Mouse (Mus musculus): ENCODE results near the gene Pde1c. TPM values are rescaled to one million over a fixed set of nuclear protein-coding genes. Genes with fewer than 3 reads are reported as not detected.

The Pde1c gene
- total and polyA plus RNA-seq, 2 experiments from 2014 or later, result 27.5 to 56.0 TPM

DNA sequence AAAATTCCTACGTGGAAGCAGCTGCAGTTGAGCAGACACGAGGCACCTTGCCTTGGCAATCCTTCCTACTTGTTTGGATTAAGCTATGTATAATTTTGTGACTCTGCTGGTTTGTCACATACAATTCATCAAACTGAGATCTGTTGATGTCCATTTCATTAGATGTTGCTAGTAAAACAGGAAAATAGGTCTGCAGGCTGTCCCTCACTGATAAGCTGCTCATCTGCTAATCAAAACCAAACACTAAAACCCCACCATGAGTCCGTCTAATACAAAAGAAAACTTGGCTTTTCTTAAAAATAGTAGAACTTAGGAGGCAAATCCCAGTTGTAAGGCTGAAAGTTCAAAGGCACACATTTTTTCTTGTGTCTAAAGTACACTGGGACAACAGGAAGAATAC, 308.8 kb downstream of the Pde1c start:
- H3K27ac ChIP-seq, result no peak overlapping the region
- H3K36me3 ChIP-seq (ENCODE audit: insufficient read depth, low read length), result no peaks in the 10 kb centered on the region
- DNase-seq (ENCODE audit: low spot score), result no peak
- H3K4me3 ChIP-seq (ENCODE audit: low read length), result no peak overlapping the region
- 83% methylated on average over 3 of the region's 3 CpGs for WGBS
- no peak for TF ChIP-seq CTCF (IDR thresholded peaks at IDR 0.05; ENCODE audit: low read depth)
- H3K9me3 ChIP-seq (ENCODE audit: low read length), result no peaks in the 10 kb centered on the region
- H3K4me1 ChIP-seq (ENCODE audit: insufficient read depth, low read length), result no peaks in the 10 kb centered on the region
- no peak for ATAC-seq
- no peak overlapping the region for H3K9ac ChIP-seq (replicated peaks; ENCODE audit: low read length)
- no peaks in the 10 kb centered on the region for H3K27me3 ChIP-seq (ENCODE audit: insufficient read depth, low read length)
- H3K4me2 ChIP-seq (ENCODE audit: low read depth, low read length), result no peak overlapping the region

DNA sequence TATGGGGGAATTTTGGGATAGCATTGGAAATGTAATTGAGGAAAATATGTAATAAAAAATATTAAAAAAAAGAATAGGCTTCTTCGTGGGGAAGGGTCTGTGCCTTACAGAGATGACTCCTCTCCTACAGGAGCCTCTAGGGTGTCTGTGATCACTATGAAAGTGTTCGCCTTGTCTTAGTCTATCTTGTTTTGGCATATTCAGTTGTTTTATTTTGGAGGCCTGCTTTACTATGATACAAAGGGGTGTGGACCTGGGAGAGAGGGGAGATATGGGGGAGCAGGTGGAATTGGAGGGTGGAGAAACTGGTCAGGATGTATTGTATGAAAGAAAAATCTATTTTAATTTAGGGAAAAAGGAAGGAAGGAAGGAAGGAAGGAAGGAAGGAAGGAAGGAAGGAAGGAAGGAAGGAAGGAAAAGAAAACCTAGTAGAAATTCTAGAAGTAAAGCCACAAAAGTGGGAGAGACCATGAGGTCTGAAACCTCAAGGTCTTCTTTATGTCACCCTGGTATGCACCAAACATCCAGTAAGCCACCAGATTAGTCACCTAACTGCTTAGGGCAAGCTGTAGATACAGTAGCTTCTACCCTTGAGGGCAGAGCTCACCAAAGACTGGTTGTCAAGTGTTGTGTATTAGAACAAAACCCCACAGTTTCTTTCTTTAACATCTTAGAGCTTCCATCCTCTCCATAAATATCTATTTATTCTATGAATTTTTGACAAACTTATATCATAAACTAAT, 311.2 kb downstream of the Pde1c start:
- no peaks in the 10 kb centered on the region for H3K36me3 ChIP-seq (ENCODE audit: insufficient read depth, low read length)
- no peaks in the 10 kb centered on the region for H3K27me3 ChIP-seq (ENCODE audit: insufficient read depth, low read length)
- DNase-seq (ENCODE audit: low spot score) (no peak), ATAC-seq (no peak)
- H3K9me3 ChIP-seq (ENCODE audit: low read length), result no peaks in the 10 kb centered on the region
- no peak for TF ChIP-seq CTCF (IDR thresholded peaks at IDR 0.05; ENCODE audit: low read depth)
- H3K4me3 ChIP-seq (ENCODE audit: low read length), result no peak overlapping the region
- no peak overlapping the region for H3K4me2 ChIP-seq (ENCODE audit: low read depth, low read length)
- H3K27ac ChIP-seq, result no peak overlapping the region
- no peak overlapping the region for H3K9ac ChIP-seq (replicated peaks; ENCODE audit: low read length)
- 90% methylated on average over 2 of the region's 2 CpGs for WGBS
- no peaks in the 10 kb centered on the region for H3K4me1 ChIP-seq (ENCODE audit: insufficient read depth, low read length)

DNA sequence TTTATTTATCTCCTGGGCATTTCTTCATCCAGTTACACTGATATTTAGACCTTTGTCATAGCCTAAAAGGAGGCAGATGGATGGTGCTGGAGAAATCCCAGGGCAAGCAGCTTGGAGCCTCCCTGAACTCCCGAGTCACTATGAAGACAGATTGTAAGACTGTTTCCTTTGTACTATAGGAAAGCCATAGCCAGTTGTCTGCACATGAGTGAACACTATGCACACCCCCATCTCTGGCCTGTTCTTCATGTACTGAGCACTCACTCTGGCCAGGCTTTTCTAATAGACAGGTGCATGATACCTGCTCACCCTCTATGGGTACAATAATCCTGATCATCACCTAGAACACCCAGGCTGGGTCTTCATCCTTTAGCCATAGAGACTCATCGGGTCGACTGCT, 318.8 kb downstream of the Pde1c start:
- no peaks in the 10 kb centered on the region for H3K4me1 ChIP-seq (ENCODE audit: insufficient read depth, low read length)
- H3K27me3 ChIP-seq (ENCODE audit: insufficient read depth, low read length), result no peaks in the 10 kb centered on the region
- H3K36me3 ChIP-seq (ENCODE audit: insufficient read depth, low read length), result no peaks in the 10 kb centered on the region
- 72% methylated on average over 3 of the region's 3 CpGs for WGBS
- H3K27ac ChIP-seq, result no peak overlapping the region
- H3K9ac ChIP-seq (replicated peaks; ENCODE audit: low read length), result no peak overlapping the region
- TF ChIP-seq CTCF (IDR thresholded peaks at IDR 0.05; ENCODE audit: low read depth), result no peak
- H3K9me3 ChIP-seq (ENCODE audit: low read length), result no peaks in the 10 kb centered on the region
- DNase-seq (ENCODE audit: low spot score) (peak; percentile 13), ATAC-seq (peak; percentile 61; the same call in 1 of the 2 replicates)
- H3K4me2 ChIP-seq (ENCODE audit: low read depth, low read length), result no peak overlapping the region
- no peak overlapping the region for H3K4me3 ChIP-seq (ENCODE audit: low read length)

DNA sequence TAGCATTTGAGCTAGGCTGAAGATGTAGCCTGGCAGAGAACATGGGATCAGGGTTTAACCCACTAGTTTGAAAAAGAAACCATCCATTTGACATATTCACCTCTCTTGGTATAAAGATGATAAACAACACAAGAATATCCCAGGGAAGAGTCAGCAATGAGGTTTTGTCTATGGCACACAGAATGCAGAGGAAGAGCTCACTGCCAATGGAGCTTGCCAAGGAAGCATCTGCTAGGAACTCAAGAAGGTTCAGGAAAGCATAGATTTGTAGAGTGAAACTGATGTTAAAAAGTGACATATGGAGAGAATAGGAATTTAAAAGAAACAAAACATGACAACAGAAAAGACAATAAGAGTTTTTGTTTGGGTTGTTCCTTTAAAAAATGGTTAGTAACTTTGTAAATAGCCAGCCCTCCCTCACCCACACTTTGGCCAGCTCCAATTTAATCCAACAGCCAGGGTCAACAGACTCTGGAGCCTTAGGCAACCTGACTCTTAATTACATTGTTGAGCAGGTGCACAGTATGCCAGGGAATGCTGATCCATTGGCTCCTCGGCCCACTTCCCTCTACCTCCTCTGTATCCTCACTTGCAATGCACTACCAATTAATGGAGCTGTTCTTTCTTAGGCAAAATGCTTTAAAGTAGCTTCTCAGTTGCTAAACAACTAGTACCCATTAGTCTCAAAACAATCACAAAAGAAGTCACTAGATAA, 377.3 kb downstream of the Pde1c start:
- Histone ChIP-seq H3K36me3 (ENCODE audit: insufficient read depth, low read length) (no peaks in the 10 kb centered on the region), H3K4me2 (ENCODE audit: low read depth, low read length) (no peak overlapping the region), H3K27me3 (ENCODE audit: insufficient read depth, low read length) (no peaks in the 10 kb centered on the region), H3K9ac (replicated peaks; ENCODE audit: low read length) (no peak overlapping the region), H3K9me3 (ENCODE audit: low read length) (no peaks in the 10 kb centered on the region), H3K27ac (no peak overlapping the region), H3K4me3 (ENCODE audit: low read length) (no peak overlapping the region), H3K4me1 (ENCODE audit: insufficient read depth, low read length) (0 out of 2 replicates have a peak, but pooled peaks cover 3% of the 10 kb centered on the region)
- ATAC-seq, result no peak
- no peak for TF ChIP-seq CTCF (IDR thresholded peaks at IDR 0.05; ENCODE audit: low read depth)
- peak; percentile 9 for DNase-seq (ENCODE audit: low spot score)
- WGBS, result 53% methylated on average over 1 of the region's 1 CpGs

DNA sequence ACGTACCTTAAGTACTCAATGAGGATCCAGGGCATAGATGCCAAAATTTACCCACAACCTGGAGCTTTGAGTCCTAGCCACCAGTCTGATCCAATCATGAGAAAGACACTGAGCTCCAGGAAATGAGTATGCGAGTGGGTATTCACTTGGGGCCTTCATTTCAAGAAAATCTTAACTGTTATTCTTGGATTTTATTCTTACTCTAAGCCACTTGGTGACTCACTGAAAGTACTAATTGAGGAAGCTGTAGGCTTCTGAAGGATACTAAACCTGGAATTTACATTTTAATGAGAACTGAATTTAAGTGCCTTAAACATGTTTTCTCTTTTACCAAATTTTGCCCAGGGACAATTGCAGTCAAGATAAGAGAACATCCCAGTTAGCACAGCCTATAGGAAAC, 392.4 kb downstream of the Pde1c start:
- no peaks in the 10 kb centered on the region for H3K9me3 ChIP-seq (ENCODE audit: low read length)
- no peak overlapping the region for H3K4me2 ChIP-seq (ENCODE audit: low read depth, low read length)
- H3K27me3 ChIP-seq (ENCODE audit: insufficient read depth, low read length), result no peaks in the 10 kb centered on the region
- H3K27ac ChIP-seq, result no peak overlapping the region
- DNase-seq (ENCODE audit: low spot score) (no peak), ATAC-seq (no peak)
- no peak for TF ChIP-seq CTCF (IDR thresholded peaks at IDR 0.05; ENCODE audit: low read depth)
- no peaks in the 10 kb centered on the region for H3K36me3 ChIP-seq (ENCODE audit: insufficient read depth, low read length)
- no peak overlapping the region for H3K9ac ChIP-seq (replicated peaks; ENCODE audit: low read length)
- no peaks in the 10 kb centered on the region for H3K4me1 ChIP-seq (ENCODE audit: insufficient read depth, low read length)
- H3K4me3 ChIP-seq (ENCODE audit: low read length), result no peak overlapping the region
- WGBS, result 91% methylated on average over 2 of the region's 2 CpGs

DNA sequence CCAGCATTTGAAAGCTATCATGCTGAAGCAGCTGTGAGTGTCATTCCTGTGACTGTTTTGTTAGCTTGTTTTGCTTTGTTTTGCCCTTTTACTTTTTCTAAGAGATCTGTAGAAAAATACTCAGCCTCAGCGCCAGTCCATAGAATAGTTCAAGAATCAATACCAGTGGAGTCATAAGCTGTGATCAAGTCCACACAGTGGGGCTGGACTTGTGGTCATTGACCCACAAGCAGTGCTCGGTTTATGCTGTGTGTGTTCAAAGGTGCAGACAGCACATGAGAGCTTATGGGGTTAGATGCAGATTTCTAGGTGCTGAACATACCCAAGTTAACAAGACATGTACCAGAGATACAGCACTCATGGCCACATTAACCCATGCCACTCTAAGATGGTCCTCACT, 396.7 kb downstream of the Pde1c start:
- TF ChIP-seq CTCF (IDR thresholded peaks at IDR 0.05; ENCODE audit: low read depth), result no peak
- Histone ChIP-seq H3K4me1 (ENCODE audit: insufficient read depth, low read length) (no peaks in the 10 kb centered on the region), H3K9me3 (ENCODE audit: low read length) (no peaks in the 10 kb centered on the region), H3K27ac (no peak overlapping the region), H3K27me3 (ENCODE audit: insufficient read depth, low read length) (no peaks in the 10 kb centered on the region), H3K36me3 (ENCODE audit: insufficient read depth, low read length) (no peaks in the 10 kb centered on the region), H3K4me3 (ENCODE audit: low read length) (no peak overlapping the region), H3K9ac (replicated peaks; ENCODE audit: low read length) (no peak overlapping the region), H3K4me2 (ENCODE audit: low read depth, low read length) (no peak overlapping the region)
- WGBS, result 81% methylated on average over 2 of the region's 2 CpGs
- no peak for ATAC-seq
- no peak for DNase-seq (ENCODE audit: low spot score)

DNA sequence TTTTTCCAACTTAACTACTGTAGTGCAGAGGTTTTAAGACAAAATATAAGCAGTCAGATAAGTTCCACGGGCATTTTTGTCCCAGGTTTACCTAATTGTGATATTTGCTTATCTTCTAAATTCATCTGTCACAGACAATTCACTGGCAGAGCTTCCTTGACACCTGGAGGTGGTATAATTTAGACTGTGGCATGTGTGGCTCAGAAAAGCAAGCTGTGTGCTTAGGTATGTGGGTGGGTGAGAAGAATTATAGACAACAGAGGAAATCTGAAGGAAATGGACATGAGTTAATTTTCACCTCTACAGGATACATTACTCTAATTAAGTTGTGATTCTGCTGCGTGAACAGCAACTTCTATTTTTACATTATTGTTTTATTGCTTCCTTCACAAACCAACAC, 400.2 kb downstream of the Pde1c start:
- DNase-seq (ENCODE audit: low spot score) (no peak), ATAC-seq (no peak)
- Histone ChIP-seq H3K27me3 (ENCODE audit: insufficient read depth, low read length) (no peaks in the 10 kb centered on the region), H3K4me3 (ENCODE audit: low read length) (no peak overlapping the region), H3K36me3 (ENCODE audit: insufficient read depth, low read length) (no peaks in the 10 kb centered on the region), H3K9me3 (ENCODE audit: low read length) (no peaks in the 10 kb centered on the region), H3K4me2 (ENCODE audit: low read depth, low read length) (no peak overlapping the region), H3K27ac (no peak overlapping the region), H3K9ac (replicated peaks; ENCODE audit: low read length) (no peak overlapping the region), H3K4me1 (ENCODE audit: insufficient read depth, low read length) (no peaks in the 10 kb centered on the region)
- no peak for TF ChIP-seq CTCF (IDR thresholded peaks at IDR 0.05; ENCODE audit: low read depth)
- WGBS, result 75% methylated on average over 2 of the region's 2 CpGs
